Mouse (Mus musculus) intestine, embryonic 15.5 days (tissue): ENCODE results near the gene Olfr584. TPM values are rescaled to one million over a fixed set of nuclear protein-coding genes. Genes with fewer than 3 reads are reported as not detected.

ENCODE experiments used
- ATAC-seq: fragments of 200-750 bp; cut with Nextera tagmentation; 2 replicates; pipeline ENCODE4 v1.8.0; 2017; ENCODE audit warnings: moderate TSS enrichment, moderate library complexity
- H3K27ac ChIP-seq: fragments of 300-500 bp; sonication (generic); 2 replicates; pipeline ENCODE4 v1.5.1; 2015; ENCODE audit warnings: mild to moderate bottlenecking, inconsistent platforms
- H3K27me3 ChIP-seq: fragments of 300-500 bp; sonication (generic); replicated peaks from 2 replicates; pipeline ENCODE4 v1.6.1; 2015; ENCODE audit warnings: inconsistent platforms
- H3K36me3 ChIP-seq: fragments of 300-500 bp; sonication (generic); 2 replicates; pipeline ENCODE4 v1.6.1; 2015; ENCODE audit warnings: inconsistent platforms
- H3K4me1 ChIP-seq: fragments of 300-500 bp; sonication (generic); replicated peaks from 2 replicates; pipeline ENCODE4 v1.6.1; 2015; ENCODE audit warnings: inconsistent platforms
- H3K4me2 ChIP-seq: fragments of 300-500 bp; sonication (generic); replicated peaks from 2 replicates; pipeline ENCODE4 v1.6.1; 2015; ENCODE audit warnings: mild to moderate bottlenecking, inconsistent platforms
- H3K4me3 ChIP-seq: fragments of 300-500 bp; sonication (generic); replicated peaks from 2 replicates; pipeline ENCODE4 v1.5.1; 2015; ENCODE audit warnings: inconsistent platforms
- H3K9ac ChIP-seq: fragments of 300-500 bp; sonication (generic); 2 replicates; pipeline ENCODE4 v1.6.1; 2015; ENCODE audit warnings: inconsistent platforms
- H3K9me3 ChIP-seq: fragments of 300-500 bp; sonication (generic); 2 replicates; pipeline ENCODE4 v1.6.1; 2016; ENCODE audit warnings: inconsistent platforms
- WGBS: fragments of 180-500 bp; shearing (Covaris S2); methylation state at CpG from one replicate; pipeline ENCODE4 v1.1.7; 2015; 5-methylcytosine and 5-hydroxymethylcytosine counted together
- polyA plus RNA-seq: library from polyadenylated mRNA; unstranded; fragments of >200 nt; fragmentation: Nextera tagmentation; extraction: Ambion mirVana; gene quantifications from 2 replicates; pipeline ENCODE4 v1.2.1, GENCODE M21; 2015

Gene Olfr584
- not detected in 2 replicates for polyA plus RNA-seq

DNA sequence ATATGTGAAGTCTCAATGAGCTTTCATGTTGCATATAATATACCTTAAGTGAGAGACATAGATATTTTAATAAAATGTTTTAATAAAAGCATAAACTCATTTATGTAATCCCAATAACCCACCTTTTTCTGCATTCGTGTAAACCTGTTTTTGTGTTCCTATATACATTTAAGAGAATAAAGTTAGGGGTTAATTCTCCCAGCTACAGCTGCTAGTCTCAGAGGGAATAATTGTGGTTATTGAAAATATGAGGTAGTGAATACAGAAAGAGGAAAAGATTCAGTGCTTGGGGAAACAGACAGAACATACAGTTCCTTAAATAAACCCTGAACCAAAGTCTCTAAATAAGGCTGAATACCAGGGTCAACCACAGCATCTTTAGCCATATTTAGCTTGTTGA, at the start of gene Olfr584:
TSS of gene Olfr584 (plus strand) at position 301 of the 400 bp plus-strand sequence.
- Histone ChIP-seq H3K27ac (no peak within 1 kb of the TSS), H3K4me1 (no peaks in the 10 kb centered on the region), H3K36me3 (no peaks in the 10 kb centered on the region), H3K9ac (no peak within 1 kb of the TSS), H3K9me3 (no peaks in the 10 kb centered on the region), H3K27me3 (no peaks in the 10 kb centered on the region), H3K4me3 (no peak within 1 kb of the TSS), H3K4me2 (no peak within 1 kb of the TSS)
- 91% methylated on average over 1 of the region's 1 CpGs for WGBS
- ATAC-seq = no peak

- H3K27me3 ChIP-seq = no peaks in the 10 kb centered on the region
- H3K27ac ChIP-seq = no peak within 1 kb of the TSS
- H3K4me1 ChIP-seq = no peaks in the 10 kb centered on the region
- H3K4me3 ChIP-seq = no peak within 1 kb of the TSS
- no peaks in the 10 kb centered on the region for H3K36me3 ChIP-seq
- no peak for ATAC-seq
- no peaks in the 10 kb centered on the region for H3K9me3 ChIP-seq
- no peak within 1 kb of the TSS for H3K4me2 ChIP-seq
- no peak within 1 kb of the TSS for H3K9ac ChIP-seq
These were observed 44.0 kb upstream of the Olfr584 start, which contains the start of gene Olfr582 for GRCm38 (mm10) chr7:103037724-103038123. Gene Olfr582, plus strand, starts transcription at chr7:103038024.

DNA sequence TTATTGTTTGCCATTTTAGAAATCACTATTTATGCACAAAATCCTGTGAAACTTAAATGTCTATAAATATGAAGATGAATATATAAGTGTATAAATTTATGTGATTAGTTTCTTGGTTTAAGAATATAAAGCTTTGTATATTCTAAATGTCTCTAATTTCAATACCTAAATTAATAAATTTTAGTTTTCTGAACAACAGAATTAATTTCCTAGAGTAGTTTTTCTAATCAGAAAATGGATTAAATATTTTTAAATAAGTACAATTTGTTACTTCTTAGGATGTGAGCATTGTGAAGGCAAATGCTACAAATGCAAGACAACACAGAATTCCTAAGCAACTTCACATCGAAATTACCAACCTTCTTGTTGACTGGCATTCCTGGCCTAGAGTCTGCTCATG, 30.7 kb upstream of the Olfr584 start, which contains the start of gene Olfr583:
TSS of gene Olfr583 (plus strand) at position 301 of the 400 bp plus-strand sequence.
- 88% methylated on average over 1 of the region's 1 CpGs for WGBS
- ATAC-seq = no peak
- no peaks in the 10 kb centered on the region for H3K9me3 ChIP-seq
- H3K27me3 ChIP-seq = no peaks in the 10 kb centered on the region
- no peaks in the 10 kb centered on the region for H3K36me3 ChIP-seq
- H3K4me2 ChIP-seq = no peak within 1 kb of the TSS
- no peak within 1 kb of the TSS for H3K9ac ChIP-seq
- no peaks in the 10 kb centered on the region for H3K4me1 ChIP-seq
- no peak within 1 kb of the TSS for H3K27ac ChIP-seq
- no peak within 1 kb of the TSS for H3K4me3 ChIP-seq

GRCm38 (mm10) chr7:103097420-103097819, 15.7 kb downstream of the Olfr584 start, which contains the start of gene Olfr585:
Gene Olfr585, plus strand, starts transcription at chr7:103097720.
- no peaks in the 10 kb centered on the region for H3K36me3 ChIP-seq
- 79% methylated on average over 1 of the region's 1 CpGs for whole genome bisulfite sequencing
- ATAC-seq = no peak
- H3K4me1 ChIP-seq = no peaks in the 10 kb centered on the region
- H3K27me3 ChIP-seq = no peaks in the 10 kb centered on the region
- H3K9ac ChIP-seq = no peak within 1 kb of the TSS
- H3K4me2 ChIP-seq = no peak within 1 kb of the TSS
- H3K27ac ChIP-seq = no peak within 1 kb of the TSS
- no peaks in the 10 kb centered on the region for H3K9me3 ChIP-seq
- H3K4me3 ChIP-seq = no peak within 1 kb of the TSS

- H3K27me3 ChIP-seq = no peaks in the 10 kb centered on the region
- no peaks in the 10 kb centered on the region for H3K4me1 ChIP-seq
- no peak for ATAC-seq
- no peak overlapping the region for H3K4me3 ChIP-seq
- no peaks in the 10 kb centered on the region for H3K9me3 ChIP-seq
- no peak overlapping the region for H3K4me2 ChIP-seq
- no peak overlapping the region for H3K9ac ChIP-seq
- WGBS = 52% methylated on average over 3 of the region's 3 CpGs
- H3K27ac ChIP-seq = no peak overlapping the region
- no peaks in the 10 kb centered on the region for H3K36me3 ChIP-seq
These were observed 37.7 kb downstream of the Olfr584 start for GRCm38 (mm10) chr7:103119406-103119805.

- no peak for ATAC-seq
- Histone ChIP-seq H3K36me3 (no peaks in the 10 kb centered on the region), H3K9ac (no peak within 1 kb of the TSS), H3K4me2 (no peak within 1 kb of the TSS), H3K4me1 (no peaks in the 10 kb centered on the region), H3K4me3 (no peak within 1 kb of the TSS), H3K9me3 (no peaks in the 10 kb centered on the region), H3K27ac (no peak within 1 kb of the TSS), H3K27me3 (no peaks in the 10 kb centered on the region)
- WGBS = 88% methylated on average over 3 of the region's 3 CpGs
These were observed 43.9 kb downstream of the Olfr584 start, which contains the start of gene Olfr586 for GRCm38 (mm10) chr7:103125538-103125937. Gene Olfr586, minus strand, starts transcription at chr7:103125638.

Other genes starting within 250 kb of the Olfr584 start
- not detected in 2 replicates for gene Olfr566, start 223.1 kb upstream of the Olfr584 start, polyA plus RNA-seq
- not detected in 2 replicates for gene Olfr568, start 204.8 kb upstream of the Olfr584 start, polyA plus RNA-seq
- not detected in 2 replicates for gene Olfr569, start 191.0 kb upstream of the Olfr584 start, polyA plus RNA-seq
- not detected in 2 replicates for gene Olfr570, start 187.3 kb upstream of the Olfr584 start, polyA plus RNA-seq
- not detected in 2 replicates for gene Olfr571, start 164.3 kb upstream of the Olfr584 start, polyA plus RNA-seq
- not detected in 2 replicates for gene Olfr572, start 157.5 kb upstream of the Olfr584 start, polyA plus RNA-seq
- gene Olfr573-ps1, start 139.3 kb upstream of the Olfr584 start, polyA plus RNA-seq = not detected in 2 replicates
- gene Olfr574, start 133.4 kb upstream of the Olfr584 start, polyA plus RNA-seq = not detected in 2 replicates
- not detected in 2 replicates for gene Olfr575, start 123.1 kb upstream of the Olfr584 start, polyA plus RNA-seq
- not detected in 2 replicates for gene Olfr576, start 119.2 kb upstream of the Olfr584 start, polyA plus RNA-seq
- not detected in 2 replicates for gene Olfr577, start 105.9 kb upstream of the Olfr584 start, polyA plus RNA-seq
- gene Olfr578, start 92.6 kb upstream of the Olfr584 start, polyA plus RNA-seq = not detected in 2 replicates
- not detected in 2 replicates for gene Olfr582, start 43.9 kb upstream of the Olfr584 start, polyA plus RNA-seq
- gene Olfr583, start 30.6 kb upstream of the Olfr584 start, polyA plus RNA-seq = not detected in 2 replicates
- gene Olfr585, start 15.8 kb downstream of the Olfr584 start, polyA plus RNA-seq = not detected in 2 replicates
- gene Olfr586, start 43.8 kb downstream of the Olfr584 start, polyA plus RNA-seq = not detected in 2 replicates
- not detected in 2 replicates for gene Olfr588-ps1, start 59.0 kb downstream of the Olfr584 start, polyA plus RNA-seq
- not detected in 2 replicates for gene Olfr589, start 74.5 kb downstream of the Olfr584 start, polyA plus RNA-seq
- not detected in 2 replicates for gene Olfr591, start 96.5 kb downstream of the Olfr584 start, polyA plus RNA-seq
- gene Olfr592, start 102.9 kb downstream of the Olfr584 start, polyA plus RNA-seq = not detected in 2 replicates
- not detected in 2 replicates for gene Olfr593, start 130.0 kb downstream of the Olfr584 start, polyA plus RNA-seq
- not detected in 2 replicates for gene Olfr594, start 135.1 kb downstream of the Olfr584 start, polyA plus RNA-seq
- not detected in 2 replicates for gene Usp17ld, start 170.6 kb downstream of the Olfr584 start, polyA plus RNA-seq
- gene Olfr596, start 223.8 kb downstream of the Olfr584 start, polyA plus RNA-seq = not detected in 2 replicates
- gene Olfr597, start 234.4 kb downstream of the Olfr584 start, polyA plus RNA-seq = not detected in 2 replicates
- not detected in 2 replicates for gene Olfr598, start 241.7 kb downstream of the Olfr584 start, polyA plus RNA-seq